Mouse (Mus musculus): Measurements from ENCODE around the gene Mapk6.
A peak's percentile ranks its signal among the peaks of the same experiment; 100 is the strongest.
"Not testable (repeated sequence)": the region's sequence is repeated elsewhere in the genome, so short reads cannot be mapped to it uniquely, and the experiment has no call there.

Gene Mapk6

GRCm38 (mm10) chr9:75409852-75410378 is at the start of gene Mapk6:
Gene Mapk6 (minus strand): TSS chr9:75410005.
- peak; percentile 94 for DNase-seq (ENCODE audit: low read depth, low spot score)

- no peak for DNase-seq (ENCODE audit: low read depth, low spot score)
Measured at GRCm38 (mm10) chr9:75455684-75456083, 45.9 kb upstream of the Mapk6 start.

DNA sequence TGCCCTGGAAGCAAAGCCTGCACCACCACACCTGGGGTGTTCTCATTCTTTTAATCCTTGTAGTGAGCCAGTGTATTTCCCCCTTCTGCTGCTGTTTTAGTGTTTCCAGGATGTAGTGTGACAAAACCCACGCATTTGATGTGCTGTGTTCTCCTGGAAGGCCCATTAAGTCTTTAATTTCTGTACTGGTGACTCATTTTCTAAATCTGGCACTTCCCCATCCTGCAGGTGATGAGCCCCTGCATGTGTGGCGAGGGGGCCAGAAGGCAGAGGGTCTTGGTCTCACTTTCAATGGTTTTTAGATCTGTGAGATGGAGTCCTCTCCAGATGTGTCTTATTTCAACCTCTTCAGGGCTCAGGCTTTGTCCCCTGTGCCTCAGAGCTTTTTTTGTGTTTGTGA is 44.2 kb upstream of the Mapk6 start:
- DNase-seq (ENCODE audit: low read depth, low spot score) = no peak

DNA sequence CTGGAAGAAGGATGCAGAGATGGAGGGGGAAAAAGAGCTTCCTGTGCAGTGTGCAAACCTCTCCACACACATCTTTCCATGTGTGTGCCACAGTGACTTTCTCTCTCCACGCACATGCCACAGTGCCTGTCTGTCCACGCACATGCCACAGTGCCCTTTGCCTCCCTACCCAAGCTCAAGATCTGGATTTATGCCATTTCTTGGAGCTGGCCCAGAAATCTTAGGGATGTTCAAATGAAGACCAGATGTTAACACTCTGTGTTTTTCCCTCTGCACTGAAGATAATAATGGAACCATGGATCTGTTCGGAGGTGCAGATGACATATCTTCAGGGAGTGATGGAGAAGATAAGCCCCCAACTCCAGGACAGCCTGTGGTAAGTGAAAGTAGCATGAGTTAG is 38.2 kb upstream of the Mapk6 start:
- DNase-seq (ENCODE audit: low read depth, low spot score) = no peak

GRCm38 (mm10) chr9:75446574-75446973 is 36.8 kb upstream of the Mapk6 start:
- DNase-seq (ENCODE audit: low read depth, low spot score) = not testable (repeated sequence)

DNA sequence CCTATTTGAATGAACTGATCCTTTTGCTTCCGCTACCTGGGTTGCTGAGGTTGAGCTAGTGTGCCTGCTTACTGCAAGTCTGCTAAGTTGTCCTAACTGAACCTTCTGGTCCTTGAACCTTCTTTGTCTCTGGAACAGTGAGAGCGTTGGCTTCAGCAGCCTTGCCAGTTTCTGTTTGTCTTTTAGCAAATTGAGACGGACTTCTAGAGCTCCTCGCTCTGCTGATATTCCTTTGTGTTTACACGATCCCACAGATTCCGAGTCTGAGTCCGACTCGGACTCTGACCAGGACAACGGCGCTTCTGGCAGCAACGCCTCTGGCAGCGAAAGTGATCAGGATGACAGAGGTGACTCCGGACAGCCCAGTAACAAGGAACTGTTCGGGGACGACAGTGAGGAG is 35.2 kb upstream of the Mapk6 start:
- DNase-seq (ENCODE audit: low read depth, low spot score) = no peak

- DNase-seq (ENCODE audit: low read depth, low spot score) = no peak
Measured at GRCm38 (mm10) chr9:75441691-75442131, 31.9 kb upstream of the Mapk6 start.

- DNase-seq (ENCODE audit: low read depth, low spot score) = peak; percentile 90
Measured at GRCm38 (mm10) chr9:75440796-75441666, 31.2 kb upstream of the Mapk6 start, which contains the start of gene Leo1. Gene Leo1 (plus strand): TSS chr9:75441524.

DNA sequence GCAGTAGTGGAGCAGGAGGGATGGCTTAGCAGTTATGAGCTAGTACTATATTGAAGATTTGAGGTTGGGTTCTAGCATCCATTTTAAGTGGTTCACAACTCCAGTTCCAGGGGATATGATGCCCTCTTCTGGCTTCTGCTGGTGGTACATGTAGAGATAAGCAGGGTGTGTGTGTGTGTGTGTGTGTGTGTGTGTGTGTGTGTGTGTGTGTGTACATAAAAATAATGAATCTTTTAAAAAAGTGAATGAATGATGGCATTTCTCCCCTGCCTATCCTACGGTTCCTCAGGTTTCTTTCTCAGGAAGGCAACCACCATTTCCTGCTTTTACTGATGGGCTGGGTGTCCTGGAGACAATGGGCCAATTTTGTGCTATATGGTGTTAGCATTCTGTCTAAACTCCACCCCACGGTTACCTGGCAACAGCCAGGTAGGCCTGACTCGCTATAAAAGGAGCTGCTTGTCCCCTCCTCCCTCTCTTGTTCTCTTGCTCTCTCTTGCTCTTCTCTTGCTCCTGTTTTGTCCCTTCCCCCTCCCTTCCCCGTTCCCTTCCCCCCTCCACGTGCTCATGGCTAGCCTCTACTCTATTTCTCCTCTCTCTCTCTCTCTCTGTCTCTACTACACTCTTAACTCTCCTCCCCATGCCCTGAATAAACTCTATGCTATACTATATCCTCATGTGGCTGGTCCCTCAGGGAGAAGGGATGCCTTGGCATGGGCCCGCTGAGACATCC is 28.0 kb upstream of the Mapk6 start:
- no peak for DNase-seq (ENCODE audit: low read depth, low spot score)

- peak; percentile 61 for DNase-seq (ENCODE audit: low read depth, low spot score)
Measured at GRCm38 (mm10) chr9:75435918-75436317, 26.1 kb upstream of the Mapk6 start.

- no peak for DNase-seq (ENCODE audit: low read depth, low spot score)
Measured at GRCm38 (mm10) chr9:75435291-75435690, 25.5 kb upstream of the Mapk6 start.

DNA sequence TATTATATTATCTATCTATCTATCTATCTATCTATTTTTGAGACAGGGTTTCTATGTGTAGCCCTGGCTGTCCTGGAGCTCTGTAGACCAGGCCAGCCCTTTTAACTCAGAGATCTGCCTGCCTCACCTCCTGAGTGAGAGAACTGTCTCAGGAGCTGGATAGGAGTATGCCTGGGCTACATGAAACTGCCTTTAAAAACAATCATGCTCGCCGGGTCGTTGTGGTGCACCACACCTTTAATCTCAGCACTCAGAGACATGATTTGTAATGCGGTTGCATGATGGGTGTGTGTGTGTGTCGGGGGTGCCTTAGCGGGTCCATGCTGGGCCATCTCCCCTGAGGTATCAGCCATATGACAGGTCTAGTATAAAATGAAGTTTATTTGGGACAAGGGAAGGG is 25.1 kb upstream of the Mapk6 start:
- no peak for DNase-seq (ENCODE audit: low read depth, low spot score)

DNA sequence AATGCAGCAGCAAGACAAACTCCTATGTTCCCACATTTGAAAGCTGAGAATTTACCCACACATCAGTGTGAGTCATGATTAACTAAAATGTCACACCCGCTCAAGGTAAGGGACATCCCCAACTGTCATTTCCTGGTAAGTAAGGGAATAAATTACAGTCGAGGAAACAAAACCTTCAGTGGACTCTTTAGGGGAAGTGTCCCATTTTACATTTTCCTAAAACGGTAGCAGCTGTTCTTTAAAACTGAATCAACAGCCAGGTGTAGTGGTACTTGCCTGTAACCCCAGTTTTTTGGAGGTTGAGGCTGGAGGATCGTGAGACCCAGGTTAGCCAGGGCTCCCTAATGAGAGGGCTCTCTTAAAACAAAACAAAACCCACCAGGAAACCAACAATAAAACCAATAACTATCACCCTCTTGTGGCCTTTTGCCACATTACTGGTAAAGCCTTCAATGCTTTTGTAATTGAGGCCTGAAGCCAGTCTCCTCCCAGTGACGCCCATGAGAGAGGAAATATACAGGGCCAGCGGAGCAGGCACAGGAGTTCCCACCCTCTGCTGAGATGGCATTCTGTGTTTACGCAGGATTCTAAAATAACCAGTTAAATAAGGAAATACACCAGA is 24.5 kb upstream of the Mapk6 start:
- DNase-seq (ENCODE audit: low read depth, low spot score) = peak; percentile 58

GRCm38 (mm10) chr9:75432694-75433093 is 22.9 kb upstream of the Mapk6 start:
- DNase-seq (ENCODE audit: low read depth, low spot score) = no peak

DNA sequence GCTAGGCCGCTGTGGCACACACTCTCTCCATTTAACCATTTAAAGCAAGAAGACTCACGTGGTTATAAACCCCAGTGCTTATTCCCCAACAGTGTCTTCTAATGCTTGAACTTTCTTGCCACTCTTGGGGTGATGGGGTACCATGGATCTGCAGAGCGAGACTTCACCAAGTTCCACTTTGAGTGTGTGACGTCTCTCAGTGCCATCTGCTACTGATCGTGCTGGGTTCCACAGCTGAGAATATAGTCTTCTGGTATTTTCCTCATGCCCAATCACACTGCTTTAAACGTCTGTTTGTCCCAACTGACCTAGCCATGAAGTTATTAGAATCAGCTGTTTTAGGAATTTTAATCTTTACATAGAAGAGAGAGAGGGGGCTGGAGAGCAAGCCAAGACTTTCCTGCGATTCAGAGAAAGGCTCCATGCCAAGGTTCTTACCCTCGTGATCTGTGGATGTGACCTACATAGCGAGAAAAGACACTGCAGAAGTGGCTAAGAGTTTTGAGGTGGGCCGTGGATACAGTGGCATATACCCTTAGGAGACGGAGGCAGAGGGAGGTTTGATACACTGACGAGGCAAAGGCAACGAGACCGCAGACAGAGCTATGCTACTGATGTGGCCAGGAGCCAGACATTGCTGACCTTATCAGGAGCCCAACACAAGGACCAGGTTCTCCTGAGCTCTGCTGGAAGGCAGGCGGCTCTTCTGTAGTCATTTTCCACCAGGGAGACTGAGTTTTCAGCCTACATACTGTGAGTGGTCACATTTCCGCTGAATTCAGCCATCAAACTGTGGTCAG is 21.2 kb upstream of the Mapk6 start:
- no peak for DNase-seq (ENCODE audit: low read depth, low spot score)

DNA sequence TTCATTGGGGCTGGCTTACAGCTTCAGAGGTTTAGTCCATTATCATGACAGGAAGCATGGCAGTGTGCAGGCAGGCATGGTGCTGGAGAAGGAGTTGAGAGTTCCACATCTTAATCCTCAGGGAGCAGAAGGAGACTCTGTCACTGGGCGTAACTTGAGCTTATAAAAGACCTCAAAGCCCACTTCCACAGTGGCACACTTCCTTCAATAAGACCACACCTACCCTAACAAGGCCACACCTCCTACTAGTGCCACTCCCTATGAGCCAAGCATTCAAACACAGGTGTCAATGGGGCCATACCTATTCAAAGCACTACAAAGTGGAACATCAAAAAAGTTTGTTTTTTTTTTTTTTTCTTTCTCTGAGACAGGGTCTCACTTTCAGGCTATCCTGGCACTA is 19.9 kb upstream of the Mapk6 start:
- DNase-seq (ENCODE audit: low read depth, low spot score) = no peak

GRCm38 (mm10) chr9:75429040-75429439 is 19.2 kb upstream of the Mapk6 start:
- DNase-seq (ENCODE audit: low read depth, low spot score) = no peak

DNA sequence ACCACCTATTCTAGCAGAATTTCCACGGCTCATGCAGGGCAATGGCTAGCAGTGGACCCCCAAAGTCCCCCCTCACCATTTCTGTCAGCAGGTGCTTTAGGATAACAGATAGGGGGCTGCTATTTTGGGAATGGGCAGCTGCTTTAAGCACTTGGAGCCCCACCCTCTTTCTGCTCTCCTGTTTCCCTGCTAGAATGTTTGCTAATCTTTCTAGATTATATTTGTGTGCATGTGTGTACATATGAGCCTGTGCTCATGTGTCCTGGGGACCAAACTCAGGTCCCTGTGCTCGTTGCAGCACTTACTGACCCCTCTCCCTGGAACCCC is 18.4 kb upstream of the Mapk6 start:
- no peak for DNase-seq (ENCODE audit: low read depth, low spot score)

GRCm38 (mm10) chr9:75427366-75428273 is 17.8 kb upstream of the Mapk6 start:
- no peak for DNase-seq (ENCODE audit: low read depth, low spot score)

- DNase-seq (ENCODE audit: low read depth, low spot score) = no peak
Measured at GRCm38 (mm10) chr9:75425796-75426391, 16.1 kb upstream of the Mapk6 start.

All from forelimb bud, embryonic 11.5 days (tissue).